Mouse (Mus musculus) myocyte (in vitro differentiated cells): Measurements from ENCODE around the gene Ctxn1.

Experiments
- CEBPB ChIP-seq: IDR thresholded peaks from 2 replicates; pipeline ENCODE4 v1.6.1; 2011; ENCODE audit warnings: mild to moderate bottlenecking, moderate library complexity; ENCODE audit not compliant: poor library complexity, insufficient read depth, severe bottlenecking
- E2F4 ChIP-seq: IDR thresholded peaks from one replicate; pipeline ENCODE4 v1.6.1; 2011; ENCODE audit warnings: mild to moderate bottlenecking, control low read depth, moderate library complexity; ENCODE audit not compliant: insufficient read depth
- MAX ChIP-seq: IDR thresholded peaks from one replicate; pipeline ENCODE4 v1.6.1; 2011; ENCODE audit warnings: low read depth, mild to moderate bottlenecking, control low read depth
- MYOD1 ChIP-seq, 3 experiments: IDR thresholded peaks; one replicate each; pipeline ENCODE4 v1.6.1; 2011; ENCODE audit warnings: control low read depth in 2 of 3, low read depth in 2 of 3, mild to moderate bottlenecking in 2 of 3, moderate library complexity in 1 of 3; ENCODE audit not compliant: insufficient read length in 2 of 3, control insufficient read depth in 1 of 3
- MYOG ChIP-seq, 3 experiments: IDR thresholded peaks; one replicate each; pipeline ENCODE4 v1.6.1; 2011; ENCODE audit warnings: control low read depth in 2 of 3, low read depth in 2 of 3, mild to moderate bottlenecking in 2 of 3; ENCODE audit not compliant: insufficient read length in 2 of 3, control insufficient read depth in 1 of 3, insufficient read depth in 1 of 3
- POLR2A ChIP-seq: IDR thresholded peaks from one replicate; pipeline ENCODE4 v1.6.1; 2011; ENCODE audit warnings: low read depth, mild to moderate bottlenecking, control low read depth, moderate library complexity; ENCODE audit not compliant: insufficient read length
- POLR2AphosphoS2 ChIP-seq: IDR thresholded peaks from one replicate; pipeline ENCODE4 v1.6.1; 2011; ENCODE audit warnings: low read depth, control low read depth; ENCODE audit not compliant: insufficient read length
- REST ChIP-seq: IDR thresholded peaks from one replicate; pipeline ENCODE4 v1.6.1; 2011; ENCODE audit warnings: mild to moderate bottlenecking, control low read depth, moderate library complexity; ENCODE audit not compliant: insufficient read depth, insufficient read length
- SRF ChIP-seq: IDR thresholded peaks from one replicate; pipeline ENCODE4 v1.6.1; 2011; ENCODE audit warnings: low read depth; ENCODE audit not compliant: control insufficient read depth, insufficient read length
- TCF12 ChIP-seq: IDR thresholded peaks from one replicate; pipeline ENCODE4 v1.6.1; 2011; ENCODE audit warnings: mild to moderate bottlenecking, control low read depth; ENCODE audit not compliant: poor library complexity, insufficient read depth, severe bottlenecking
- TCF3 ChIP-seq: IDR thresholded peaks from one replicate; pipeline ENCODE4 v1.6.1; 2011; ENCODE audit warnings: low read depth, control low read depth; ENCODE audit not compliant: insufficient read length
- USF1 ChIP-seq: IDR thresholded peaks from one replicate; pipeline ENCODE4 v1.6.1; 2011; ENCODE audit warnings: low read depth, mild to moderate bottlenecking, control low read depth, moderate library complexity

DNA sequence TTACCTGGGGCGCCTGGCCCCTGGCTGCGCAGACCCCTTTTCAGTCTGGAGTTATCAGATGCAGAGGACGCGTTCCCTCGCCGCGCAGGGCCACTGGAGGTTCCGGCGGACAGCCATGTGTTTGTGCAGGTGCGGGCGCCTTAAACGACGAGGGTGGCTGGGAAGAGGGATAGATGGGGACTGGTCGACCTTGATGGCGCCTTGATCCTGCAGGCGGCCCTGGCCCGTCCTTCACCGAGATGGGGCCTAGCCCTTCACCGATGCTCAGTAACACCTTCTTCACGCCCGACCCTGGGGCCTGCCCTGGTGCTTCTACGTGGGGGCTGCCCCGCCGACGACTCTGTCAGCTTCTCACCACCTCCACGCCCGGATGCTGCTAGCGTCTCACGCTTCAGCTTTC lies 9.9 kb downstream of the Ctxn1 start:
- TF ChIP-seq POLR2A (no peak), POLR2AphosphoS2 (no peak), USF1 (no peak), MYOG (IDR thresholded peaks at IDR 0.05; ENCODE audit: control insufficient read depth in 1 of 3, insufficient read depth in 1 of 3, insufficient read length in 2 of 3, low read depth in 2 of 3) (no peak), MAX (no peak), CEBPB (no peak), E2F4 (no peak), TCF12 (no peak), MYOD1 (IDR thresholded peaks at IDR 0.05; ENCODE audit: control insufficient read depth in 1 of 3, insufficient read length in 2 of 3, low read depth in 2 of 3) (no peak), REST (no peak), SRF (no peak), TCF3 (no peak)
